Mouse (Mus musculus) heart, embryonic 11.5 days (tissue): ENCODE data around the gene Glyctk. TPM values are rescaled to one million over a fixed set of nuclear protein-coding genes. Genes with fewer than 3 reads are reported as not detected.

Experiments used
- ATAC-seq: fragments of 200-750 bp; cut with Nextera tagmentation; replicated peaks from 2 replicates; pipeline ENCODE4 v1.8.0; 2017; ENCODE audit warnings: moderate library complexity; ENCODE audit not compliant: insufficient number of reproducible peaks, low FRiP score, low TSS enrichment
- H3K27ac ChIP-seq: fragments of 300-500 bp; sonication (generic); 2 replicates; pipeline ENCODE4 v1.5.1; 2014; ENCODE audit warnings: mild to moderate bottlenecking, low read depth, low read length
- H3K27me3 ChIP-seq: fragments of 300-500 bp; sonication (generic); 2 replicates; pipeline ENCODE4 v1.6.1; 2014; ENCODE audit warnings: mild to moderate bottlenecking, low read length, mixed read lengths; ENCODE audit not compliant: control insufficient read depth, insufficient read depth
- H3K36me3 ChIP-seq: fragments of 300-500 bp; sonication (generic); 2 replicates; pipeline ENCODE4 v1.6.1; 2014; ENCODE audit warnings: mild to moderate bottlenecking, low read length, moderate library complexity, mixed read lengths; ENCODE audit not compliant: control insufficient read depth, insufficient read depth
- H3K4me1 ChIP-seq: fragments of 300-500 bp; sonication (generic); 2 replicates; pipeline ENCODE4 v1.6.1; 2014; ENCODE audit warnings: low read length; ENCODE audit not compliant: control insufficient read depth, insufficient read depth
- H3K4me2 ChIP-seq: fragments of 300-500 bp; sonication (generic); 2 replicates; pipeline ENCODE4 v1.6.1; 2014; ENCODE audit warnings: mild to moderate bottlenecking, moderate library complexity
- H3K4me3 ChIP-seq: fragments of 300-500 bp; sonication (generic); 2 replicates; pipeline ENCODE4 v1.5.1; 2014; ENCODE audit warnings: low read depth, low read length
- H3K9ac ChIP-seq: fragments of 300-500 bp; sonication (generic); 2 replicates; pipeline ENCODE4 v1.6.1; 2014; ENCODE audit warnings: mild to moderate bottlenecking, low read depth, low read length, moderate library complexity
- H3K9me3 ChIP-seq: fragments of 300-500 bp; sonication (generic); replicated peaks from 2 replicates; pipeline ENCODE4 v1.6.1; 2016; ENCODE audit warnings: low read length; ENCODE audit not compliant: control insufficient read depth
- WGBS: fragments of 180-500 bp; shearing (Covaris S2); extraction: QIAGEN DNeasy Blood & Tissue Kit; methylation state at CpG from one replicate; pipeline ENCODE4 v1.1.7; 2014; ENCODE audit not compliant: insufficient replicate concordance; 5-methylcytosine and 5-hydroxymethylcytosine counted together
- polyA plus RNA-seq: library from polyadenylated mRNA; unstranded; fragments of >200 nt; fragmentation: Nextera tagmentation; extraction: Ambion mirVana; gene quantifications from 2 replicates; pipeline ENCODE4 v1.2.1, GENCODE M21; 2014

Glyctk gene
- polyA plus RNA-seq, 1 experiment from 2014 or later = 0.57 TPM

GRCm38 (mm10) chr9:106183996-106184395 is 26.1 kb upstream of the Glyctk start:
- no peak overlapping the region for H3K9ac ChIP-seq
- WGBS = 92% methylated on average over 5 of the region's 5 CpGs
- ATAC-seq = no peak

GRCm38 (mm10) chr9:106182146-106182545 is 24.2 kb upstream of the Glyctk start:
- Histone ChIP-seq H3K27me3 (no peaks in the 10 kb centered on the region), H3K9me3 (no peaks in the 10 kb centered on the region), H3K4me2 (no peak overlapping the region), H3K27ac (no peak overlapping the region), H3K4me3 (no peak overlapping the region), H3K9ac (no peak overlapping the region), H3K4me1 (no peaks in the 10 kb centered on the region), H3K36me3 (peaks cover 56% of the 10 kb centered on the region)
- WGBS = 91% methylated on average over 4 of the region's 4 CpGs
- no peak for ATAC-seq

More at GRCm38 (mm10) chr9:106183996-106184395, 26.1 kb upstream of the Glyctk start:
- no peaks in the 10 kb centered on the region for H3K27me3 ChIP-seq
- no peaks in the 10 kb centered on the region for H3K4me1 ChIP-seq
- no peak overlapping the region for H3K27ac ChIP-seq
- H3K9me3 ChIP-seq = no peaks in the 10 kb centered on the region
- no peak overlapping the region for H3K4me3 ChIP-seq
- H3K4me2 ChIP-seq = no peak overlapping the region
- peaks cover 61% of the 10 kb centered on the region for H3K36me3 ChIP-seq

GRCm38 (mm10) chr9:106179964-106180363 is 22.0 kb upstream of the Glyctk start:
- no peak for ATAC-seq
- Histone ChIP-seq H3K9ac (no peak overlapping the region), H3K27ac (no peak overlapping the region), H3K4me1 (peaks cover 4% of the 10 kb centered on the region; the same call in 1 of the 2 replicates), H3K4me2 (no peak overlapping the region), H3K27me3 (no peaks in the 10 kb centered on the region), H3K4me3 (no peak overlapping the region), H3K36me3 (peaks cover 43% of the 10 kb centered on the region), H3K9me3 (no peaks in the 10 kb centered on the region)
- 96% methylated on average over 3 of the region's 3 CpGs for WGBS

- H3K4me1 ChIP-seq = peaks cover 9% of the 10 kb centered on the region; the same call in 1 of the 2 replicates
- no peak overlapping the region for H3K9ac ChIP-seq
- no peaks in the 10 kb centered on the region for H3K27me3 ChIP-seq
- peaks cover 40% of the 10 kb centered on the region for H3K36me3 ChIP-seq
- H3K9me3 ChIP-seq = no peaks in the 10 kb centered on the region
- H3K4me3 ChIP-seq = no peak overlapping the region
- ATAC-seq = no peak
- 86% methylated on average over 2 of the region's 2 CpGs for WGBS
- H3K4me2 ChIP-seq = no peak overlapping the region
- no peak overlapping the region for H3K27ac ChIP-seq
Observed at GRCm38 (mm10) chr9:106179454-106179853, 21.5 kb upstream of the Glyctk start.

GRCm38 (mm10) chr9:106177799-106178198 is 19.9 kb upstream of the Glyctk start:
- 89% methylated on average over 6 of the region's 6 CpGs for WGBS
- Histone ChIP-seq H3K36me3 (peaks cover 25% of the 10 kb centered on the region), H3K4me1 (peaks cover 22% of the 10 kb centered on the region), H3K27me3 (no peaks in the 10 kb centered on the region), H3K27ac (no peak overlapping the region), H3K9ac (no peak overlapping the region), H3K4me3 (no peak overlapping the region), H3K4me2 (no peak overlapping the region), H3K9me3 (no peaks in the 10 kb centered on the region)
- no peak for ATAC-seq

GRCm38 (mm10) chr9:106176769-106177168 is 18.8 kb upstream of the Glyctk start:
- Histone ChIP-seq H3K9me3 (no peaks in the 10 kb centered on the region), H3K4me2 (no peak overlapping the region), H3K4me1 (peaks cover 22% of the 10 kb centered on the region), H3K4me3 (no peak overlapping the region), H3K27ac (no peak overlapping the region), H3K27me3 (no peaks in the 10 kb centered on the region), H3K36me3 (peaks cover 23% of the 10 kb centered on the region), H3K9ac (no peak overlapping the region)
- ATAC-seq = no peak
- WGBS = 85% methylated on average over 5 of the region's 5 CpGs

- Histone ChIP-seq H3K4me1 (peaks cover 22% of the 10 kb centered on the region), H3K27me3 (no peaks in the 10 kb centered on the region), H3K4me2 (no peak overlapping the region), H3K27ac (no peak overlapping the region), H3K9me3 (no peaks in the 10 kb centered on the region), H3K4me3 (no peak overlapping the region), H3K36me3 (peaks cover 16% of the 10 kb centered on the region), H3K9ac (no peak overlapping the region)
- no peak for ATAC-seq
- 68% methylated on average over 3 of the region's 3 CpGs for WGBS
Observed at GRCm38 (mm10) chr9:106175552-106176200, 17.7 kb upstream of the Glyctk start.

- Histone ChIP-seq H3K27ac (no peak overlapping the region), H3K4me1 (peaks cover 24% of the 10 kb centered on the region), H3K4me3 (peak overlapping the region; percentile 98), H3K4me2 (peak overlapping the region; percentile 82), H3K9me3 (no peaks in the 10 kb centered on the region), H3K36me3 (peaks cover 8% of the 10 kb centered on the region), H3K27me3 (no peaks in the 10 kb centered on the region), H3K9ac (no peak overlapping the region)
- 79% methylated on average over 2 of the region's 2 CpGs for WGBS
- no peak for ATAC-seq
Observed at GRCm38 (mm10) chr9:106173363-106173762, 15.4 kb upstream of the Glyctk start.

GRCm38 (mm10) chr9:106172527-106172926 is 14.6 kb upstream of the Glyctk start:
- Histone ChIP-seq H3K9ac (peak overlapping the region; percentile 97; the same call in 1 of the 2 replicates), H3K4me2 (peak overlapping the region; percentile 82), H3K27ac (no peak overlapping the region), H3K36me3 (peaks cover 1% of the 10 kb centered on the region; the same call in 1 of the 2 replicates), H3K27me3 (no peaks in the 10 kb centered on the region), H3K4me1 (peaks cover 24% of the 10 kb centered on the region), H3K4me3 (peak overlapping the region; percentile 98), H3K9me3 (no peaks in the 10 kb centered on the region)
- 17% methylated on average over 3 of the region's 3 CpGs for WGBS
- no peak for ATAC-seq
